Mouse (Mus musculus): ENCODE data around the gene Slc17a3. TPM values are rescaled to one million over a fixed set of nuclear protein-coding genes. Genes with fewer than 3 reads are reported as not detected.

The Slc17a3 gene
- polyA plus RNA-seq, 1 experiment, result 0.06 TPM

DNA sequence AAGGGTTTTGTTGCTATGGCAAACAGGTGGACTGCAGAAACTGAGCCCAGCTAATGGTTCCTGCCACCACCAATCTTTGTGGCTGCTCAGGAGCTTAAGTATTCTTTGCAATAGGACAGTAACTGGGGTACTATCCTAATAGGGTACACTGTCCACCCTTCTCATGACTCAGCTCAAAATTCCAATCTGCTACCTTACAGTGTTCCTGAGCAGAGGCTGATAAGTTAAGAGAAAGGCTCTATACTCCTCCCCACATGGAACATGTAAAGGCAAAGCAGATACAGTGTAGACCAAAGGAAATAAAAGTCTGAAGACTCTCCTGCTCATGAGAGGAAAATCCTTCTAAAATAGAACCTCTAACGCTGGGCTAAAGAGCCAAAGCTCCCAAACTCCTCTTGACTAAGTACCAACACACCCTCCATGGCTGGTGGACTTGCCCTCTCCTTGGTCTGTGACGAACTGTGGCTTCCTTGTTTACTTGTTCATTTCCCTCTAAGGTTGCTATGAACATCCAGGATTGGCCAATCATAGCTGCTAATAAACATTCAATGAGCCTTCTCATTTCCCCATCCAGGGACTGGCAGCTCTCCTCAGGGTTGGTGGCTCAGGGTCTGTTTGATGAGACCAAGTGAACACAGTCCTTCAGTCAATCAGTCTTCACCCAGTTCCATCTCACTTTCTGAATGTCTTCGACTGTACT is 47.9 kb downstream of the Slc17a3 start:
- H3K4me1 ChIP-seq (ENCODE audit: control insufficient read depth, insufficient read depth, insufficient read length), result no peaks in the 10 kb centered on the region
- WGBS, result 78% methylated on average over 3 of the region's 3 CpGs
- no peaks in the 10 kb centered on the region for H3K27me3 ChIP-seq (ENCODE audit: control insufficient read depth, insufficient read depth, low read length)
- TF ChIP-seq CTCF (IDR thresholded peaks at IDR 0.05; ENCODE audit: extremely low read depth, insufficient read depth, insufficient read length, insufficient replicate concordance), result no peak
- no peak for TF ChIP-seq POLR2A (IDR thresholded peaks at IDR 0.05; ENCODE audit: low read depth, low read length)
- DNase-seq (ENCODE audit: low read depth in 1 of 2, low spot score in 2 of 2), result no peak
- H3K4me3 ChIP-seq (ENCODE audit: extremely low read depth, insufficient read depth, insufficient read length), result no peak overlapping the region
- no peak overlapping the region for H3K27ac ChIP-seq (ENCODE audit: insufficient read depth, low read length)
- no peaks in the 10 kb centered on the region for H3K36me3 ChIP-seq (ENCODE audit: control insufficient read depth, insufficient read depth, low read length)

DNA sequence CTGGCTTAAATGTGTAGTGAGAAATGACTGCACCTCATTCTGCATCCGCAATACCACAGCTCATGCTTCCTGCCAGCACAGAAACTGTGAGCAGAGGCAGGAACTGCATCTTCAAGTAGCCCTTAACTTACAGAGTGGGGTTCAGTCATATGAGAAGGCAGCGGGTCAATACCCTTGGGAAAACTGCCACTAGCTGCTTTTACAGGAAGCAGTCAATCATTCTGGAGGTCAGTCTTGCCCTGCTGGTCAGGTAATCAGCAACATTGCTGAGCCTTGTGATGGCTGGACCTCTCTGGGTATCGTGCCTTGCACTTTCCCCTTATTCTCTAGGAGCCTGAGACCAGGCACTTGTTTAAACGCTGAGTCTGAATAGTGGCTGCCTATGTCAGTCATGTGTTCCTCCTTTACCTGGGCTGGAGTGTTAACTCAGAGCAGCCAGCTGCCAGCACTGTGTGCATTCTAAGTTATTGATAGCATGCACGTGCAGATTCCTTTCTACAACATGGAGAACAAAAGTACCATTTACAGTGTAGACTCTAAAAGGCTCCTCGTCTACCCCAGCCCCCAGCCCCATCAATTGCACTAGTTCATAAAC is 49.9 kb downstream of the Slc17a3 start:
- Histone ChIP-seq H3K27me3 (ENCODE audit: control insufficient read depth, insufficient read depth, low read length) (no peaks in the 10 kb centered on the region), H3K36me3 (ENCODE audit: control insufficient read depth, insufficient read depth, low read length) (no peaks in the 10 kb centered on the region), H3K4me1 (ENCODE audit: control insufficient read depth, insufficient read depth, insufficient read length) (no peaks in the 10 kb centered on the region), H3K4me3 (ENCODE audit: extremely low read depth, insufficient read depth, insufficient read length) (no peak overlapping the region), H3K27ac (ENCODE audit: insufficient read depth, low read length) (no peak overlapping the region)
- no peak for TF ChIP-seq POLR2A (IDR thresholded peaks at IDR 0.05; ENCODE audit: low read depth, low read length)
- no peak for TF ChIP-seq CTCF (IDR thresholded peaks at IDR 0.05; ENCODE audit: extremely low read depth, insufficient read depth, insufficient read length, insufficient replicate concordance)
- DNase-seq (ENCODE audit: low read depth in 1 of 2, low spot score in 2 of 2), result no peak
- WGBS, result 73% methylated on average over 6 of the region's 6 CpGs

DNA sequence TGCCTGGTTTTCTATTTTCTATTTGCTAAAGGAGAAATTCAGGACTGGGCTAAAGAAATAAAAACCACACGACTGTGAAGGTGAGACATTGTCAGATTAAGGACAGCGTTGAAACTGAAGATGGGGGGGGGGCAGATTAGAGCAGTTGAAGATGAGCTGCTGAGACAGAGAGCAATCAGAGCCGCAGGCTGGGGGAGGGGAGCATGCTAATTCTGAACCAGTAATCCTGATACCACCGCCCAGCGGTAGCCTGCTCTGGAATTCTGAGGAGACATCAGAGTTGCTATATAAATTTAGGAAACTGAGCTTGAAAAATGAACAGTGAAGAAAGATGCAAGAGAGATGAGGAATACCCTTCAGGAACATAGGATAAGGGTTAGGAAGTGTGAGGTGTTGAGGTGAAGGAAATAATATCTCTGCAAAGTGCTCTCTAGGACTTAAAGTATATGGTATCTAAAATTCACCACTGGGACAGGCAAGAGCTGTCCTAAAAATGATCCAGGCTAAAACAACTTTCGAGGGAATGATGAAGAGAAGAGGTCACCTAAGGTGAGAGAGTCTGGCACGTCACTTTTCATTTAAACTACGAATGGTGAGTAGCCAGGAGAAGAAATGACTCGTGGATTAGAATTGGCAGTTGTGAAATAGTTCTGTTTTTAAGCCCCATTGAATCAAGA is 53.5 kb downstream of the Slc17a3 start:
- no peak for DNase-seq (ENCODE audit: low read depth in 1 of 2, low spot score in 2 of 2)
- H3K36me3 ChIP-seq (ENCODE audit: control insufficient read depth, insufficient read depth, low read length), result no peaks in the 10 kb centered on the region
- no peaks in the 10 kb centered on the region for H3K27me3 ChIP-seq (ENCODE audit: control insufficient read depth, insufficient read depth, low read length)
- peaks cover 1% of the 10 kb centered on the region; the same call in 1 of the 2 replicates for H3K4me1 ChIP-seq (ENCODE audit: control insufficient read depth, insufficient read depth, insufficient read length)
- no peak overlapping the region for H3K4me3 ChIP-seq (ENCODE audit: extremely low read depth, insufficient read depth, insufficient read length)
- no peak for TF ChIP-seq POLR2A (IDR thresholded peaks at IDR 0.05; ENCODE audit: low read depth, low read length)
- TF ChIP-seq CTCF (IDR thresholded peaks at IDR 0.05; ENCODE audit: extremely low read depth, insufficient read depth, insufficient read length, insufficient replicate concordance), result no peak
- no peak overlapping the region for H3K27ac ChIP-seq (ENCODE audit: insufficient read depth, low read length)
- 86% methylated on average over 9 of the region's 9 CpGs for WGBS

DNA sequence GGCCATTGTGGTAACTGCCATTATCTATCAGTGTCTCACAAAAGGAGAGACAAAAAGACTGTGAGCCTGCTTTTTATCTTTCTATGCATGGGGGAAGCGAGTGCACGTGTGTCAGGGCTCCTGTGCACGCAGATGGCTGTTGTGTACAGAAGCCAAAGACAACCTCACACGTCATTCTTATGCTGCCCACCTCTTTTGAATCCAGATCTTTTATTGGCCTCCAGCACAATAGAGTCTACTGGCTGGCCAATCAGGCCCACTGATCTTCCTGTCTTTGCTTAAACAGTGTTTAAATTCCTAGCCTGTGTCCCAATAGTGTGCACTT is 54.0 kb downstream of the Slc17a3 start:
- peaks cover 2% of the 10 kb centered on the region for H3K4me1 ChIP-seq (ENCODE audit: control insufficient read depth, insufficient read depth, insufficient read length)
- no peak for TF ChIP-seq POLR2A (IDR thresholded peaks at IDR 0.05; ENCODE audit: low read depth, low read length)
- TF ChIP-seq CTCF (IDR thresholded peaks at IDR 0.05; ENCODE audit: extremely low read depth, insufficient read depth, insufficient read length, insufficient replicate concordance), result no peak
- no peak overlapping the region for H3K4me3 ChIP-seq (ENCODE audit: extremely low read depth, insufficient read depth, insufficient read length)
- H3K27ac ChIP-seq (ENCODE audit: insufficient read depth, low read length), result no peak overlapping the region
- WGBS, result 81% methylated on average over 4 of the region's 4 CpGs
- no peaks in the 10 kb centered on the region for H3K27me3 ChIP-seq (ENCODE audit: control insufficient read depth, insufficient read depth, low read length)
- no peaks in the 10 kb centered on the region for H3K36me3 ChIP-seq (ENCODE audit: control insufficient read depth, insufficient read depth, low read length)
- DNase-seq (ENCODE audit: low read depth in 1 of 2, low spot score in 2 of 2), result no peak

DNA sequence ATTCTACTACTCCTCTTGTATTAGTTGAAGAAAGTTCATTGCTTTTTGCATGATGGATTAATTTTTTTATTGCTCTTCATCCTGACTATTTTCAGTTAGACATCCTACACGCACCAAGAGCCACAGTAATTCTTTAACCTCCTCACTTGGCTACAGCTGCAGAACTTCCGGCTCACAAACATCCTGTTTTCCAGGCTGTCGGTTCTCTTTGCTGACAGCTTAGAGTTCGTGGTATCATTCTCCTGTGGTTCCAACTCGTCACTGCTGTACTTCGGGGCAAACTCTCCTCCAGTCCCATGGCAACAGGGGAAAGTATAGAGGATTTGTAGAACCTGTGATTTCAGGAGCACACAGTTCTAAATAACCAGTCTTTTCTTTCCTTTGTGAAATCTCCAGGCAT is 59.0 kb downstream of the Slc17a3 start:
- Histone ChIP-seq H3K27me3 (ENCODE audit: control insufficient read depth, insufficient read depth, low read length) (no peaks in the 10 kb centered on the region), H3K27ac (ENCODE audit: insufficient read depth, low read length) (no peak overlapping the region; the same call in 1 of the 2 replicates), H3K4me1 (ENCODE audit: control insufficient read depth, insufficient read depth, insufficient read length) (peaks cover 8% of the 10 kb centered on the region), H3K4me3 (ENCODE audit: extremely low read depth, insufficient read depth, insufficient read length) (no peak overlapping the region), H3K36me3 (ENCODE audit: control insufficient read depth, insufficient read depth, low read length) (no peaks in the 10 kb centered on the region)
- DNase-seq (ENCODE audit: low read depth in 1 of 2, low spot score in 2 of 2), result peak in 1 of 2 experiments; percentile 13
- no peak for TF ChIP-seq POLR2A (IDR thresholded peaks at IDR 0.05; ENCODE audit: low read depth, low read length)
- no peak for TF ChIP-seq CTCF (IDR thresholded peaks at IDR 0.05; ENCODE audit: extremely low read depth, insufficient read depth, insufficient read length, insufficient replicate concordance)
- WGBS, result 6% methylated on average over 6 of the region's 6 CpGs

- 88% methylated on average over 5 of the region's 5 CpGs for WGBS
- DNase-seq (ENCODE audit: low read depth in 1 of 2, low spot score in 2 of 2), result no peak
These were observed 67.7 kb downstream of the Slc17a3 start for GRCm38 (mm10) chr13:23906906-23907305.

More at GRCm38 (mm10) chr13:23906906-23907305, 67.7 kb downstream of the Slc17a3 start:
- Histone ChIP-seq H3K27me3 (ENCODE audit: control insufficient read depth, insufficient read depth, low read length) (no peaks in the 10 kb centered on the region), H3K4me1 (ENCODE audit: control insufficient read depth, insufficient read depth, insufficient read length) (peaks cover 9% of the 10 kb centered on the region), H3K27ac (ENCODE audit: insufficient read depth, low read length) (no peak overlapping the region), H3K36me3 (ENCODE audit: control insufficient read depth, insufficient read depth, low read length) (no peaks in the 10 kb centered on the region), H3K4me3 (ENCODE audit: extremely low read depth, insufficient read depth, insufficient read length) (no peak overlapping the region)
- TF ChIP-seq POLR2A (IDR thresholded peaks at IDR 0.05; ENCODE audit: low read depth, low read length), result no peak
- TF ChIP-seq CTCF (IDR thresholded peaks at IDR 0.05; ENCODE audit: extremely low read depth, insufficient read depth, insufficient read length, insufficient replicate concordance), result no peak

Measured in spleen, adult 2 months (tissue).